Mouse (Mus musculus) neutrophil, adult 5-6 weeks (primary cell): ENCODE measurements around the gene Tpp1. TPM values are rescaled to one million over a fixed set of nuclear protein-coding genes. Genes with fewer than 3 reads are reported as not detected.
"Not testable (repeated sequence)": the region's sequence is repeated elsewhere in the genome, so short reads cannot be mapped to it uniquely, and the experiment has no call there.

ENCODE experiments used
- ATAC-seq: fragments of 151-379, 151-347 bp; 2 replicates; pipeline ENCODE4 v1.8.0; 2017; ENCODE audit warnings: mild to moderate bottlenecking, moderate TSS enrichment; ENCODE audit not compliant: insufficient number of reproducible peaks, poor library complexity, low FRiP score, severe bottlenecking; ENCODE audit errors: extremely low read depth
- total RNA-seq: library from RNA; stranded (forward); fragments of 200-1000 nt; gene quantifications from 2 replicates; pipeline ENCODE4 v1.2.3, GENCODE M21; 2017

Tpp1 gene
- total RNA-seq, 1 experiment from 2014 or later, result 27.6 TPM

- peak; percentile 97 for ATAC-seq
Observed at GRCm38 (mm10) chr7:105736264-105736901, 15.7 kb downstream of the Tpp1 start, which contains the start of gene Ilk. TSS of gene Ilk (plus strand) at chr7:105736592.

GRCm38 (mm10) chr7:105735464-105735863 lies 16.6 kb downstream of the Tpp1 start:
- not testable (repeated sequence) for ATAC-seq

DNA sequence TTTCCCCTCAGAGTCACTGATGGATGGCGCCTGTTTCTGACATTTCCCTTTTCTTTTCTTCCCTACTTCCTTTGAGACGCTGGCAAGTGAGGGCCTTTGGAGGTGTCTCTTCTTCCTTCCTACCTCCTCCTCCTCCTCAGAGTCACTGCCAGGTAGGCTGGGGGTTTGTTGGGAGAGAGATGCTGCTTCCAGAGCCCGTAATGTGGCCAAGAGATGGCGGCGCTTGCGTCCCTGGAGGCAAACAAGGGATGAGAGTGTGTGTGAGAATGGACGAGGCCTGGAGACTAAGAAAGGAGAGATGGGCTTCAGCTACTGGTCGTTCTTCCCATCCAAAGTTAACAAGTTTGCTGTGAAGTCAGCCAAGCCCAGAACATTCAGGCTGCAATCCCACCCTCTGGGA lies 17.2 kb downstream of the Tpp1 start:
- no peak for ATAC-seq

- no peak for ATAC-seq
Observed at GRCm38 (mm10) chr7:105733836-105734235, 18.2 kb downstream of the Tpp1 start.

DNA sequence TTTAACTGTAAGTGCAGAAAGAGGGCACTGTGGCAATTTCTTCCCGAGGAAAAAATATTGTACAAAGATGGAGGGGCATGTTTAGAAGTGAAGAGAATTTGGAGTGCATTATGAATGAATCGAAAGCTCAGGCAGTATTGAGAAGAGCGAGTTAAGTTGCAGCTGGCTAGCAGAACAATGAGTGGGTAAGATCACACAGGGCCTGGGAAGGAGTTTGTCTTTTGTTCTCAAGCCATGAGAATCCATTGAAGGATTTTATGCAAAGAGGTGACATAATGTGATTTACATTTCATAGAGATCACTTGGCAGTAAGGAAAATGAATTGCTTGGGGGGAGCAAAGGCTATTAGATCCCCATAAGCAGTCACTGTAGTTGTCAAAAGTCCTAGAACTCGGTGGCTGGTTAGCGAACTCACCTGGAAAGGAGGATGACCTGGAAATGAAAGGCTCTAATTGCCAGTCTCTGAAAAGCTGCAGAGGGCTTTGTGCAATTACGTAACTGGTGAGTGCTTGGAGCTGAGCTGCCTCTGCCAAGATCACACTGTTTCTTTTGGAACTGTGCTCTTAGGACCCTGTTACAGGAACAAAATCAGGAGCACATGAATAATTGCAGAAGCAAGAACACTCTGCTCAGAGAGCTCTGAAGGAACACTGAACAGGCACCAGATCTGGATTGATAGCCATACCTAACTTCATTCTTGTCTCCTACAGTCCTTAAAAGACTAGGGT lies 23.2 kb downstream of the Tpp1 start:
- ATAC-seq, result no peak

DNA sequence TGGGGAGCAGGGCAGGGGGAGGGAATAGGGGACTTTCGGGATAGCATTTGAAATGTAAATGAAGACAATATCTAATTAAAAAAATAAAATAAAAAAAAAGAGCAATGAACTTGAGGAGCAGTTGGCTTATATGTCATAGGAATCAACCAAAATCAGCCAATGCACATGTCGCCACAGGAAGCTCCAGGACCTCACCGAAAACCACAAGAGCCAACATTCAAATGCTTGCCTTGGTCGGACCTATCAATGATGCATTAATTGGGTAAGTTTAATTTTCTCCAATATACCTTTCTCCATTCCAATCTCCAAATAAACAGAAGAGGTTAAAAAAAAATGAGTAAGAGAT lies 25.1 kb downstream of the Tpp1 start:
- no peak for ATAC-seq

- ATAC-seq, result peak; percentile 89
Observed at GRCm38 (mm10) chr7:105726144-105726979, 25.7 kb downstream of the Tpp1 start.

DNA sequence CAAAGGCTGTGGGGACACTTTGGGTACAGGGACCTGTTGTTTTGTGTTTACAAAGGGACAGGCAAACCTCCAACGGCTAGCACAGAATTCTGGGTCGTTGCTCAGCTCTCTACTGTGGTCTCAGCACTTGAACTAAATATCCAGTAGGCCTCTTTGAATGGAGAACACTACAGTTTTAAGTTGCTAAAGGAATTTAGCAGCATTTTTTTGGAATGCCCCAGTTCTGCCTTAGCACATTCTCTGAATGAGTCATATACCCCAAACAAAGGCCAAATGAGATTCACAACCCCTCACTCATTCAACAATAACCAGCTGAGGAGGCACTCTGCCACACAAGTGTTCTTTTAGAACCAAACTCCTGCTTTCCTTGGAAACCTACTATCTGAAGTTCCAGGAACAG lies 30.1 kb downstream of the Tpp1 start:
- no peak for ATAC-seq

DNA sequence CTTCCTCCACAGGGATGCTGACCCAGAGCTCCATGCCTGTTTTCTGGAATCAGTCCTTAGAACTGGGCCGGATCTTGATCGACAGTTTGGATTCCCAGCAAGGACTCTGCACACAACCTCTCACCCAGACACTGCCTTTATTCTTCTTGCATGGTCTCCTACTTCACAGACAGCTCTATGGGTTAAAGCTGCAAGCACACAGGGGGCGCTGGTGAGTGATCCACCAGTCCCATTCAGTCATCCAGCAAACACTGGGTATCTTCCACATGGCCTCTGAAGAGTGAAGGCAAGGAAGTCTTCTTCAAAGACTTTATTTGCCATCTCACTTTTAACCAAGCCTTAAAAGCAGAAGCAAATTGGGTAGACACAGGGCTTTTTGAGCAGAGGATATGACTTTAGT lies 36.7 kb downstream of the Tpp1 start:
- ATAC-seq, result no peak

DNA sequence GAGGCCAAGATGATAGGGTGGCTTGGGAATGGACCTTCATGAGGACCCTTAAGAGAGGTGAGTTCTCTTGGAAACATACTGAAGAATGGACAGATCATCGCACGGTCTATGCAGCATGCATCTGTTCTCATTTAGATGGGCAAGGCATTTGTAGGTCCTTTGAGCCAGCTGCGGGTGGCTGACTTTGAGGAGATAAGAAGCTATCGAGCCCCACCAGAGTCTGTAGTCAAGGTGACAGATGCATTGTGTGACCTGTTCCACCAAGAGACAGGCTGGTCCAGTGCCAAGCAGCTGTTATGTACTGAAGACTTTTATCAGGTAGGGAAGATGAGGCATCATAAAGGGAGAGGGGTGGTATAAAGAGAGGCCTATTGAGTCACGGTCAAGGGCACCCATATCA lies 43.3 kb downstream of the Tpp1 start:
- no peak for ATAC-seq

- ATAC-seq, result no peak
Observed at GRCm38 (mm10) chr7:105703816-105704215, 48.2 kb downstream of the Tpp1 start.

GRCm38 (mm10) chr7:105703184-105703583 lies 48.9 kb downstream of the Tpp1 start:
- ATAC-seq, result no peak

Other genes with a start within 250 kb of the Tpp1 start
- 19.6 and 26.4 TPM in 2 replicates for gene Smpd1, start 197.9 kb downstream of the Tpp1 start, total RNA-seq
- gene Apbb1, start 170.6 kb downstream of the Tpp1 start, total RNA-seq, result 1.8 and 5.6 TPM in 2 replicates
- not detected in 2 replicates for gene Hpx, start 152.1 kb downstream of the Tpp1 start, total RNA-seq
- 23.3 and 23.5 TPM in 2 replicates for gene Trim3, start 118.7 kb downstream of the Tpp1 start, total RNA-seq
- 102 and 144 TPM in 2 replicates for gene Timm10b, start 112.2 kb downstream of the Tpp1 start, total RNA-seq
- gene Arfip2, start 111.8 kb downstream of the Tpp1 start, total RNA-seq, result 24.2 and 28.5 TPM in 2 replicates
- gene Gm45799, start 111.7 kb downstream of the Tpp1 start, total RNA-seq, result 4.7 and 16.1 TPM in 2 replicates
- gene Dnhd1, start 101.4 kb downstream of the Tpp1 start, total RNA-seq, result 9.4 and 11.7 TPM in 2 replicates
- 125 and 168 TPM in 2 replicates for gene Ilk, start 15.6 kb downstream of the Tpp1 start, total RNA-seq
- gene Rrp8, start 14.8 kb downstream of the Tpp1 start, total RNA-seq, result 21.3 and 30.6 TPM in 2 replicates
- 82.6 and 111 TPM in 2 replicates for gene Taf10, start 7.9 kb downstream of the Tpp1 start, total RNA-seq
- gene Dchs1, start 35.4 kb upstream of the Tpp1 start, total RNA-seq, result not detected in 2 replicates
- gene Mrpl17, start 58.9 kb upstream of the Tpp1 start, total RNA-seq, result 32.5 and 44.4 TPM in 2 replicates
- 227 and 247 TPM in 2 replicates for gene Gm4070, start 201.7 kb upstream of the Tpp1 start, total RNA-seq